Mouse (Mus musculus) bone marrow, adult 2 months (tissue): ENCODE data around the gene Mosmo.

Experiments
- CTCF ChIP-seq: fragments of 200-500 bp; IDR thresholded peaks from 2 replicates; pipeline ENCODE4 v1.5.1; 2011; ENCODE audit warnings: low read length, control low read depth; ENCODE audit not compliant: control insufficient read depth, insufficient read depth
- POLR2A ChIP-seq: fragments of 200-500 bp; IDR thresholded peaks from 2 replicates; pipeline ENCODE4 v1.6.1; 2011; ENCODE audit warnings: low read depth, mild to moderate bottlenecking, control low read depth, low read length, borderline replicate concordance; ENCODE audit not compliant: control insufficient read depth

DNA sequence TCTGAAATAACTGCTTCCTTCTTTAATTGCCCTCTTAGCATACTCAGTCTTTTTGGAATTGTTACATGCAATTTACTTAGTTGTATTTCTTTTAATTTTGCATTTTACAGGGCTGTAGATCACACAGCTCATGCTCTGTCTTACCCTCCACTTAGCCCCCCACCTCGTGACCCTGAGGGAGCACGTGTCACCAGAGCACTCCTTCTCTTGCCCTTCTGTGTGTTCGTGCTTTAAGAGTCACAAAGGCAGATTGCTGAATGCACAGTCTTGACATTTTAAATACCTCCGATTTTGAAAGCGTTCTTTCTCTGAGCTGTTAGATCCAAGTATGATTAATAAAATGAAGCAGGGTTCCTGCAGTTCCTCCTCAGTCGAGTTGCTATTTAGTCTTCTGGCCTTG lies 17.8 kb downstream of the Mosmo start:
- TF ChIP-seq CTCF, result no peak
- TF ChIP-seq POLR2A, result no peak
